Mouse (Mus musculus): ENCODE data around the gene Lrrc8d.
A peak's percentile ranks its signal among the peaks of the same experiment; 100 is the strongest.

Lrrc8d gene

DNA sequence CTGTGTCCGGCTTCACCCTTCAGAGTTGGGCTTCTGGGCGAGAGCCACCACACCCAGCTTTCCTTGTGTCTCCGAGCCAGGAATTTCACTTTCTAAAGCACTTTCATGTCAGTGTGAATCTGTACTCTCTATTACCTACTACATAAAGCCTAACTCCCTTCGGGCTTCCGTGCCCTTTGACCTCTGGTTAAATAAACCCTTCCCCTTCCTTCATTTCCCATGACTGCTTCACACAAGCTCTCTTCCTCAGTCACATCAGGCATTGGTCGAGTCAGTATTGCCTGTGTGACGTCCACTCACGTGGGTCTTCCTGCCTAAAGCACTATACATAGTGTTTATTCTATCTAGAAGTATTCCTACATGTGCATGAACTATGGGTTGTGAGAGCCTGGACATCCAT, 77.9 kb downstream of the Lrrc8d start:
- no peak for DNase-seq

DNA sequence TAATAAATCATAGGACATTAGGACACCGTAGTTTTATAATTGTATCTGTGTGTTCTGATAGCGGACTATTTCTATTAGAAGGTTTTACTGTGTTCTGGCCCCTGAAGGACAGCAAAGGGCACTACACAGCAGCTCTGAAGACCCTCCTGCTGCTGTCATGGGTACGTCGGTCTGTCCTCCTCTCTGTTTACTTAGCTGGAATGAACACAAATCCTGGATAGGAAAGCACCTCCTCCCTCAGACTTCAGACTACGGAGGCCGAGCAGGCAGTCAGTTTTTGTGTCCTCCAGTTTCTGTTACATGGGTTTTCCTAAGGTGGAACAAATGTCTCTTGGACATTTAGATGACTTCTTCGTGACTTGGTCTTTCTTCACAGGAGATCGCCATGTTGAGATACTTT, 78.4 kb downstream of the Lrrc8d start:
- no peak for DNase-seq

- no peak for DNase-seq
These were observed 79.0 kb downstream of the Lrrc8d start for GRCm38 (mm10) chr5:105778723-105779122.

DNA sequence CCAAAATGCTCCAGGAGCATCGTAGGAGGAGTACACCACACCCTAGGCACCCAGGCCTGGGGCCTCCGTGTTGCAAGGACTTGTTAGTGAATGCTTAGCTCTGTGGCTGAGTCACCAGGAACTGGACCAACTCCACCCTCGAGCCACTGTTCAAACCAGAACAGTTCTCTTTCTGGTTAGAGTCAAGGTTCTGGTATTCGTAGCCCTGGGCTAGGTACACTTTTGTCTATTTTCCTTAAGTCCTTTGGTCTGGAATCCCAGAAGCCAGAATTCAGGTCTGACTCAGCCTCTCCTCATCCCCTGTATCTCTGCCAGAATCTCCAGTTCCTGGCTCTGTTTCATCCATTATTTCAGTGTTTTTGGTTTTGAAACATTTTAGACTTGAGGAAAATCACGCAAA, 79.6 kb downstream of the Lrrc8d start:
- no peak for DNase-seq

DNA sequence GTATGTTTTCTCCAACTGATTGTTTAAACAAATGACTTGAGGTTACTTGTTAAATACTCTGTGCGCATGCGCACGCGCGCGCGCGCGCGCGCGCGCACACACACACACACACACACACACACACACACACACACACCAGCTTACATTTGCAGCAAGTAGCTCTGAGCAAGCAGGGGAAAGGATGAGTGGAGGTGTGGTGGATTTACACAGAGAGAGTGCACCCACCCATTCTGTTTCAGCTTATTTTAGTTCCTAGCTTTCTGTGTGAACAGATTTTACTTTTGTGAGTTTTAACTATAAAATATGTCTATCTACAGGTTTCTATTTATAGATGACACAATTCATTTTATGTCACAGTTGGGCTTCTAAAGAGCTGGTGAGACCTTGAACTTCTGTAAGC, 84.1 kb downstream of the Lrrc8d start:
- DNase-seq: no peak

GRCm38 (mm10) chr5:105784724-105785123, 85.0 kb downstream of the Lrrc8d start:
- no peak for DNase-seq

- DNase-seq: no peak
These were observed 87.8 kb downstream of the Lrrc8d start for GRCm38 (mm10) chr5:105787577-105787976.

- no peak for DNase-seq
These were observed 90.0 kb downstream of the Lrrc8d start for GRCm38 (mm10) chr5:105789801-105790200.

GRCm38 (mm10) chr5:105792331-105792801, 92.6 kb downstream of the Lrrc8d start:
- DNase-seq: peak; percentile 88

- peak; percentile 93 for DNase-seq
These were observed 93.2 kb downstream of the Lrrc8d start for GRCm38 (mm10) chr5:105792853-105793547.

- no peak for DNase-seq
These were observed 93.8 kb downstream of the Lrrc8d start for GRCm38 (mm10) chr5:105793548-105793940.

GRCm38 (mm10) chr5:105798421-105798820, 98.7 kb downstream of the Lrrc8d start:
- DNase-seq: no peak

DNA sequence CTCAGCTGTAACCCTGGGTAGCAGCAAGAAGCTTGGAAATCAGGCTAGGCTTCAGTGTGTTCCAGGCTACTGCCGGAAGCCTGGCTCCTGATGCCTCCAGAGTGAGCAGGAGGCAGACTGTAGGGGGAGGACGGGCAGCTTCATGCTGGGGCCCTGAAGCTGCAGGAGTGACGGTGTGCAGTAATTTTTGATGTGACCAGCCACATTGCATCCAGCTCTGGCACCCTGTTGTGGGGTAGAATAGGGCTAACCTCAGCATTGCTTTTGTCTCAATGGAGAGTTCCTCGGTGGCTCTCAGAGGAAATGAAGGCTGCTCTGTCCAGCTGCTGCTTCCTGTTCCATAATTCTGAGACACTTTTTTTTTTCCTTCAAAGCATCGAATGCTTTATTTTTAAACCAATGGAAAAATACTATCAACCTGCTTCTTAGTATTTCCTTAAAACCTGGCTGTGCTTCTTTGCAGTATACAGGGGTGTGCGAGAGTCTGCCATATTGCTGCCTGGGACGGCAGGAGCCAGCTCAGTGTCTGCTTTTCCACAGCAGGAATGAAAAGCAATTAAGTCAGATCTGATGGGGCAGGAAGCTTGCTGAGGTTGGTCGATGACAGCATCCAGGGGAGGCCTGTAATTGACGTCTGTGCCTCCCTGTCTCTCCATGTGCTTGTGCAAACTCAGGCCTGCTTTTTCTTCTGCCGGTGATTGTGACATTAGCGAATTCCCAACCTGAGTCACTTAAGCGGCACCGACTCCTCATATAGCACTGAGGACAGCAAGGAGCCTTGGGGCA, 100.3 kb downstream of the Lrrc8d start:
- DNase-seq: no peak

DNA sequence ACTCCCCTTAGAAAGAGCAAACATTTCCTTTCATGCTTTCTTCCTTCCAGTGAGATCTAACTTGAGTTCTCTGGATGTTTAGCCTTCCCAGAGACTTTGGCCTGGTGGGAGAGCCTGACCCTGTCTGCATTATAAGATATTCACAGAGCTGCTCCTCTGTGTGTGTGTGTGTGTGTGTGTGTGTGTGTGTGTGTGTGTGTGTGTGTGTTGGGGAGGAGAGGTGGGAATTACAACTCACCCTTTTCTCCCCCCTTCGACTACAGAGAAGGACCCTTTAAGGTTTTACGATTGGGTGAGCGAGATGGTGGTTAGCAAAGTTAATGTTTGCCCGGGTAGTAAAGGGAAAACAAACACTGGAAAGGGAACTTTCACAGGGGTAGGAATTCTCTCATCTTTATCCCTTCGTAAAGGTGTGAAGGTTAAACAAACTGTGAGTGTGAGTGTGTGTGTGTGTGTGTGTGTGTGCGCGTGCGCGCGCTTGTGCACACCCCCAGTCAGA, 101.3 kb downstream of the Lrrc8d start:
- DNase-seq: peak; percentile 58

DNA sequence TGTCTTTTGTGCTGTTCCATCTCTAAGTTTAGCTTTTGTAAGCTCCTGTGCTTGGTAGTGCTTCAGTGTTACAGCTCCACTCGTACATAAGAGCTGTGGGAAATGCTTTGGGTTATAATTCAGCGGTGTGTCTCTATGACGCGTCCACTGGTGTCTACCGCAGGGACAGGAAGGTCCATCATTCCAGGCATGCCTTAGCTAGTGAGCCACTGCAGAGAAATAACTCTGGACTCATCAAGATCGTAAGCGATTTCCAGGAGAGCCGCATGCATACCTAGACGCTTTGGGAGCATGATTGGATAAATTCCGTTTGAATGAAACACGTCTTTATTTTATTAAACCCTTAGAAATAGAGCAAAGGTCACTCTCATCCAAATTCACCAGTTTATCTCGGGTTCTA, 106.2 kb downstream of the Lrrc8d start:
- DNase-seq: no peak

- DNase-seq: peak; percentile 69
These were observed 107.7 kb downstream of the Lrrc8d start for GRCm38 (mm10) chr5:105807461-105807860.

GRCm38 (mm10) chr5:105809056-105809455, 109.3 kb downstream of the Lrrc8d start:
- DNase-seq: no peak

GRCm38 (mm10) chr5:105813036-105813435, 113.3 kb downstream of the Lrrc8d start:
- peak; percentile 71 for DNase-seq

- peak; percentile 79 for DNase-seq
These were observed 114.2 kb downstream of the Lrrc8d start for GRCm38 (mm10) chr5:105813974-105814373.

- no peak for DNase-seq
These were observed 116.3 kb downstream of the Lrrc8d start for GRCm38 (mm10) chr5:105816118-105816517.

DNA sequence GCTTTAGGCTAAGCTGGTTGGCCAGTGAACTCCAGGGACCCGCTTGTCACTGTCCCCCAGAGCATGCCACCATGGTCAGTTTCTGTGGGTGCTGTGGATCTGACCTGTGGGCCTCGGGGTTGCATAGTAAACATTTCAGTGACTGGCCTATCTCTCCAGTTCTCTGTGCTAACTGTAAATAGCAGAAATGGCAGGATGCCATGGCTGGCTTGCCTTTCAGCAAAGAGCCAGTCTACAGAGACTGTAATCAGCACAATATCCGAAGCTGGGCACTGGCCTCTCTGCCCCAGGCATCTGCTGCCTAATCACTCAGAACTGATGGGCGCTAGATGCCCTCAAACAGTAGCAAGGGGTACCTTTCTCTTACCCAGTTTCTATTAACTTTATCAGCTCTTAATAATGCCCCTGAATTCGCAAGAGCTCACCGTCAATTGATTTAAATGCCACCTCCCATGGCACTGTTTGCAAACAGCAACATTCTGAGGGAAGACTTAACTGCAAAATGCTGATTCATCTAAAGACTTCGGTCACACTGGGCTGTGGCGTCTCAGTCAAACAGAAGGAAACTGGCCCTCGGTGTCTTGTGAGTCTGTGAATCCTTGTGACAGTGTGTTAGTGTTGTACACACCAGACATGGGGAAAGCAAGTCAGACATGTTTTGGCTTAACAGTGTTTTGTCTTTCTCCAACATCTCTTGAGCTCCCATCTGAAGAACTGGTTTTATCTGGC, 117.6 kb downstream of the Lrrc8d start:
- peak; percentile 74 for DNase-seq

- DNase-seq: peak; percentile 69
These were observed 118.6 kb downstream of the Lrrc8d start for GRCm38 (mm10) chr5:105818411-105818810.

GRCm38 (mm10) chr5:105821390-105821789, 121.6 kb downstream of the Lrrc8d start:
- DNase-seq: no peak

All from kidney, adult 11 months (tissue).